Mouse (Mus musculus) bone marrow, adult 2 months (tissue): ENCODE data around the gene Amer3.

Source experiments
- CTCF ChIP-seq: fragments of 200-500 bp; IDR thresholded peaks from 2 replicates; pipeline ENCODE4 v1.5.1; 2011; ENCODE audit warnings: low read length, control low read depth; ENCODE audit not compliant: control insufficient read depth, insufficient read depth
- POLR2A ChIP-seq: fragments of 200-500 bp; IDR thresholded peaks from 2 replicates; pipeline ENCODE4 v1.6.1; 2011; ENCODE audit warnings: low read depth, mild to moderate bottlenecking, control low read depth, low read length, borderline replicate concordance; ENCODE audit not compliant: control insufficient read depth

DNA sequence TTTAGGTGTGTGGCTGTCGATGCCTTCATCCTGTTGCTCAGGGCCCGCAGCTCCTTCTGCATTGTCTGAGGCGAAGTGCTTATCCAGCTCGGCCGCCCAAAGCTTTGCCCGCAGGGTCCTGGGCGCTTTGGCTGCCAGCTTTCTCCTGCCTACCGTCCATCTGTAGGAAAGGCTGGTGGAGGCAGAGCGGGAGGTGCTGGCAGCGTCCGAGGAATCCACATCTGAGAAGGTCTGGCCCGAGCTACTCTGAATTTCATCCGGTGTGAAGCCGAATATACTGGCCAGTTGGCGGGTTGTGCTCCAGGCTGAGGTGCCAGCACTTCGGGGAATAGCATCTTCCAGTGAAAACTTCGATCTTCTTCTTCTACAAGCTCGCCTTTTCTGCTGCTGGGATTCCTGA is 56.3 kb downstream of the Amer3 start:
- no peak for TF ChIP-seq CTCF
- TF ChIP-seq POLR2A, result no peak
